Mouse (Mus musculus) heart, adult 2 months (tissue): ENCODE measurements around the gene Akirin2.

ENCODE experiments used
- CTCF ChIP-seq: fragments of 200-600 bp; IDR thresholded peaks from 2 replicates; pipeline ENCODE4 v1.8.1; 2022; ENCODE audit warnings: antibody characterized with exemption, mild to moderate bottlenecking, moderate library complexity
- POLR2A ChIP-seq: fragments of 200-500 bp; IDR thresholded peaks from 2 replicates; pipeline ENCODE4 v1.6.1; 2011; ENCODE audit warnings: mild to moderate bottlenecking, low read depth, low read length, control low read depth; ENCODE audit not compliant: insufficient read depth

DNA sequence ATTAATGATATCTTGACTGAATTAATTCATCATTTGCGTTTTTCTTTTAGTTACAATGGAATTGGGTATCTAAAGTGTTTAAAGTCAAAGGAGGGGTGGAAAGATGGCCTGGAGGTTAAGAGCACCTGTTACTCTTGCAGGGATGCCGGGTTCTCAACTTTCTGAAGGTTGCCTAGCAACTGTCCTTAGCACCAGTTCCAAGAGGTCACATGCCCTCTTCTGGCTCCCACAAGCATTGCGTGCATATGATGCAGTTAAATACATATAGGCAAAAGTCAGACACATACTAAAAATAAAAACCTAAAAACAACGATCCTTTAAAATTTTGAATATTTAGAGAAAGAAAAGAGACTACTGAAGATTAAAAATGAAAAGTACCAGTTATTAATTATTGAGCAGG, 10.2 kb downstream of the Akirin2 start:
- TF ChIP-seq CTCF (peak; percentile 69), POLR2A (no peak)
